Mouse (Mus musculus) layer of hippocampus, postnatal 25 days (tissue): ENCODE measurements at regions not wholly inside any gene's neighbourhood (a gene's known extent, or its start where the extent isn't known, plus 50 kb on each side); places are given as distances from the start of the nearest gene placed in this dataset.
"Not testable (repeated sequence)": the region's sequence is repeated elsewhere in the genome, so short reads cannot be mapped to it uniquely, and the experiment has no call there.

ENCODE experiments used
- DNase-seq, 2 experiments: peaks; one replicate each; pipeline ENCODE4 v3.0.0; 2022; ENCODE audit warnings: mixed read lengths in 2 of 2, low spot score in 1 of 2; ENCODE audit errors: extremely low spot score in 1 of 2

- peak in 1 of 2 experiments; percentile 20 for DNase-seq
Observed at GRCm38 (mm10) chr4:124396566-124397283, 213.9 kb downstream of the 3100002H09Rik start.

DNA sequence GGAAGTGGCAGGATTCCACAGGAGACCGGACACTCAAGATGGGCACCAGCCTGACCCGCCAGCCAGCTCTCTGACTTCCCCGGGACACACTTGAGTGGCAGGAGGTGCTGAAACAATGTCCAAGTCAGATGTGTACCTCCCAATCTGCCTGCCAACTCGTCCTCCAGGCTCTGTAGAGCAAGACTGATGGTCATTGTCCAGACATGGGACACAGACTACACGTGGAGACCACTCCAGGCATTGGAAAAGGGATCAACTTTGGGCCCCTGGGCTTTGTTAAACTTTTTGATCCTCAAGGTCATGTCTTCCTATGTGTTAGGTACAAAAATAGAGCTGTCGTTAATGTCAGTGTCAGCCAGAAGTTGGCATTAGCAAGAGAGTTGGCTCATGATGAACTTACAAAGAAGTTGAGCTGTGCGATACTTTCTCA is 214.6 kb downstream of the 3100002H09Rik start:
- no peak for DNase-seq

GRCm38 (mm10) chr4:124395069-124395965 is 215.3 kb downstream of the 3100002H09Rik start:
- no peak for DNase-seq

GRCm38 (mm10) chr4:124393595-124393994 is 217.0 kb downstream of the 3100002H09Rik start:
- no peak for DNase-seq

GRCm38 (mm10) chr4:124389067-124389466 is 221.5 kb downstream of the 3100002H09Rik start:
- no peak for DNase-seq

GRCm38 (mm10) chr4:124385106-124386055 is 225.2 kb downstream of the 3100002H09Rik start:
- no peak for DNase-seq

DNA sequence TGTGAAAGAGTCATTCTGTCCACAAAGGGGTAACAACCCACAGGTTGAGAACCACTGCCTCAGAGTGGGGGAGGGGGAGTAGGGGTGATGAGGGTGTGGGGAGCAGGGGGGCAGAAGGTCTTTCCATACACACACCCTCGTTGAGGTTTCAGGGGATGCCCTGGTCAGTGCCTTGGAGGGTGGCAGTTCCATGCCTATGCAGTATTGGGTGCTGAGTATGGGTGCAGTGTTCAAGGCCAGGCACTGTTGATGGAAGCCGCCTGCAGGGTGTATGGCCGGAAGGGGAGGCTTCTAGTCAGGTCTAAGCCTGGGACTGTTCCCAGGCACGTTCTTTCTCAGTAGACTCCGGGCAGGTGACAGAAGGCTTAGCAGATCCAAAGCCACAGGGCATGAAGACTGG is 234.1 kb downstream of the 3100002H09Rik start:
- no peak for DNase-seq

- no peak for DNase-seq
Observed at GRCm38 (mm10) chr4:124375581-124375980, 235.0 kb downstream of the 3100002H09Rik start.

DNA sequence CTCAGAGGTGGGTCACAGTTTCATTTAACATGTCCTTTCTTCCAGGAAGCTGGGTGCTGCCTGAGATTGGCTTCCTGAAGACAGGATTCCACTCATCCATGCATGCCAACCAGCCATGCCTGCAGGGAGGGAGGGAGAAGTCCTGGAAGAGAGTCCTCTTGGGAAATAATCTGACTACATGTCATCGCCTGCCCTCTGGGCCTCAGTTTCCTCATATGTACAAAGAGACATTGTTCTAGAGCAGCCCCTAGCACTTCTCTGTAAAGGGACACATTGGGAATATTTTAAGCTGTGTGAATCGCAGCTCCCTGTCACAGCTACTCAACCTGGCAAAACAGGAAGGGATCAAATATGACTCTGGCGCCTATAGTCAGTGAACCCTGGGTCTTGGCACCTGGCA is 241.8 kb downstream of the 3100002H09Rik start:
- DNase-seq: no peak

- no peak for DNase-seq
Observed at GRCm38 (mm10) chr4:124368085-124368484, 242.5 kb downstream of the 3100002H09Rik start.

DNA sequence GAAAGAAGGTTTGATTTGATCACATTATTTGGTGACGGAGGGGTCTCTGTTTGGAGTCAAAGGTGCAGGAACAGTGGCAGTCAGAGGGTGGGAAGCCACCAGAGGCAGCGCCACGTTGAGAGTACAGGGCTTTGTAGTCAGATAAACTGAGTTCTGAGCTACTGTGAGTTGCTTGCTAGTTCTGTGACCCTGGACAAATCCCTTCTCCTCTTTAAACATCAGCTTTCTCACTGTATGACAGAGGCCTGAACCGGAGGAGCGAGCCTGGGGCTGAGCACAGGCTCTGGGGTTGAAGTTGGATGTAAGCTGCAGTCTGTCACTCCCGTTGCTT is 250.1 kb downstream of the 3100002H09Rik start:
- no peak for DNase-seq

DNA sequence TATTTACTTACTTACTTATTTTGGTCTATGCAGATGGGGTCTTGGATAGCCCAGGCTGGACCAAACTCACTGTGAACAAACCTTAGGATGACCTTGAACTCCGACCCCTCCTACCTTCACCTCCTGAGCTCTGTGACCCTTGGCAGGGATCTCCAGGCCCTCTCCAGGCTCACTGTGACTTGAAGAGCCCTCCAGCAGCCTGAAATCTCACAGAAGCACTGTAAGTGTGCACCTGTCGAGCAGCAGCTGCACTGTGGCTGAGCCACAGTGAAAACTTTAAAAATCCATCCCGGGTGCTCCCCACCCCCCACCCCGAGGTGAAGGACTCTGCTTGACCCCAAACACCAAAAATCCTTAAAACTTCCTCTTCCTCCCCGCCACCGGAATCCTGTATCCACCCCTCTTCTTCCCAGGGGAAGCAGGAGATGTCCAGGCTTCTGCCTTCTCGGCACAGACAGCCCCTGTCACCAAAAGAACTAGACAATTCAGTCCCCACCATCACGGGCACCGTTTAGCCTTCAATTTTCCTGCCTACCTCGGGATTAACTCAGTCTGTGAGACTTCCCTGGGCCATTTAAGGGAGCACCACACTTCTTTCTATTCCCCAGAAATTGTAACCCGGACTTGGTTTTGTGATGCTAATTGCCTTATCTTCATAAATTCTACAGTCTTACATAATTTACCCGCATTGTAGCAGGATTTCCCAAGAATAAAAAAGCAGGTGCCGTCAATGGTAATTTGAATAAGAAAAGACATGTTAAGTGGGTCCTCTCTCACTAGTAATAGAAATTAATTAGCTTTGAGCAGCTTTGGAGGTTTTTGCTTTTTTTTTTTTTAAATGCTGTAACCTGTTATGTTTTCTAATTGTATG is 250.7 kb downstream of the 3100002H09Rik start:
- no peak for DNase-seq

GRCm38 (mm10) chr4:124358456-124358855 is 252.1 kb downstream of the 3100002H09Rik start:
- not testable (repeated sequence) for DNase-seq

DNA sequence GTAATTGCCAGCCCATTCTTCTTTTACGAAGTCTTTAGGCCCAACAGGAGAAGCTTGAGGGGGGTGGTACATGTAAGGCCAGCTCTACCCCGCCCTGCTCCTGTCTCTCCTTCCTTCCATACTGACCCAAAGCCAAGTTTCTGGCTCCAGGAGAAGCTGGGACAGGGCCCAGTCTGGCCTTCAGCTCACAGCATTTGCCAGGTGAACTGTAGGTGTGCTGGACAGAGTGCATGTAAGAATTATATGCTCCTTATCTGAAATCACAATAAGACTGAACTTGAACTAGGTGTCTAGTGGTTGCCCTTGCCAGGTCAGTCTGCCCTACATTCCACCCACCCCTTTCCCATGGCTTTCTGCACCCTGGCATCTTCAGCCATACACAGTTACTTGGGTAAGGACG is 260.2 kb downstream of the 3100002H09Rik start:
- no peak for DNase-seq

- no peak for DNase-seq
Observed at GRCm38 (mm10) chr4:124349610-124350295, 260.9 kb downstream of the 3100002H09Rik start.

GRCm38 (mm10) chr4:124349055-124349454 is 261.5 kb downstream of the 3100002H09Rik start:
- DNase-seq: no peak

- no peak for DNase-seq
Observed at GRCm38 (mm10) chr4:124340073-124340472, 270.5 kb downstream of the 3100002H09Rik start.

DNA sequence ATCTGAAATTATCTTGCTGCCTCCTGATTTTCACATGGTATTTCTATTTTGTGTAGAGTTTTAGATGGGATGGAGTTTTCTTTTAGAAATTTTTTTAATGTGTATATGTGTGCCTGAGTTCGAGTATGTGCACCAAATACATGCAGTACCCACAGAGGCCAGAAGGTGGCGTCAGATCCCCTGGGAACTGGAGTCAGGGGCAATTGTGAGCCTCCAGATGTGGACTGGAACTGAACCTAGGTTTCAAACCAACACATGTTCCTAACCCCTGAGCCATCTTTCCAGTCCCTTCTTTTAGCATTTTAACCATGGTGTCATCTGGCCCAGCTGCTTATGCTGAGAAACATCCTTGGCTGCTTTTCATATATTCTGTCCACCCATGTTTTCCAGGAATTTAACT is 274.9 kb downstream of the 3100002H09Rik start:
- no peak for DNase-seq

DNA sequence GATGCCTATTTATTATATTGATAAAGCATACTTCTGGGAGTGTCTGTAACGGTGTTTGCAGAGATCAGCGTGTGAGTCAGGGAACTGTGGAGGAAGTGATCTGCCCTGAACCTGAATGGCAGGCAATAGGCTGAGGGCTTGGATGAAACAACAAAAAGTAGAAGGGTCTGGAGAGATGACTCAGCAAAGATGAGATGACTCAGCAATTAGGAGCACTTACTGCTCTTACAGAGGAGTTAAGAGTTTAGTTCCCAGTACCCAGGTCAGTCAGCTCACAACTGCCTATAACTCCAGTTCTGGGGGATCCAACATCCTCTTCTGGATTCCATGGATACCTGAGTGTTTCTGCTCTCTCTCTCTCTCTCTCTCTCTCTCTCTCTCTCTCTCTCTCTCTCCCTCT is 277.6 kb downstream of the 3100002H09Rik start:
- no peak for DNase-seq
